Mouse (Mus musculus): ENCODE measurements around the gene Plekhg2.

DNA sequence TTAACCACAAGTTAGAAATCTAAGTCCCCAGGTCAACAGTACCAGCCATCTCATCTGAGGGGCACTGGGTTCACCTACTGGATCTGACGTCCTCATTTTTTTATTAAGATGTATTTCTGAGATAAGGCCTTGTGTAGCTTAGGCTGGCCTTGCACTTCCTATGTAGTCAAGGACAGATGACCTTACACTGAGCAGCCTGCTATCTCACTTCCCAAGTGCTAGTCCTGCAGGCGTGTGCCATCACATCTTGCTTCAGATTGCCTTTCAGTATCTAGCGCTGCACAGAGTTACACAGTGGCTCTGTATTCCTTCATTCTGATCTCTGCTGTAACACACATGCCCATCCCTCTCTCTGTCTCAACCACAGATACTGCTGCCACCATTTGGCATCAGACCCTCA, 54.4 kb downstream of the Plekhg2 start:
- TF ChIP-seq CTCF (IDR thresholded peaks at IDR 0.05; ENCODE audit: insufficient read depth, low read length) (no peak), POLR2A (IDR thresholded peaks at IDR 0.05; ENCODE audit: borderline replicate concordance, extremely low read depth, low read depth, low read length) (no peak)
